Mouse (Mus musculus) layer of hippocampus, postnatal 36 days (tissue): ENCODE data around the gene Khdrbs2. TPM values are rescaled to one million over a fixed set of nuclear protein-coding genes. Genes with fewer than 3 reads are reported as not detected.

Experiments
- DNase-seq, 2 experiments: peaks; one replicate each; pipeline ENCODE4 v3.0.0; 2022
- total RNA-seq, 2 experiments: library from RNA; stranded (reverse); gene quantifications; 2 replicates each; pipeline ENCODE4 v1.2.3; 2021

The Khdrbs2 gene
- total RNA-seq = 10 to 100 TPM; 16.8 to 17.5 TPM

GRCm38 (mm10) chr1:32172506-32173239 lies at the start of gene Khdrbs2:
Gene Khdrbs2, plus strand, starts transcription at chr1:32172714.
- DNase-seq = peak; percentile 93

- DNase-seq = peak in 1 of 2 experiments; percentile 5
Measured at GRCm38 (mm10) chr1:32174566-32174965, 2.1 kb downstream of the Khdrbs2 start.

GRCm38 (mm10) chr1:32199664-32200260 lies 27.2 kb downstream of the Khdrbs2 start:
- DNase-seq = no peak

DNA sequence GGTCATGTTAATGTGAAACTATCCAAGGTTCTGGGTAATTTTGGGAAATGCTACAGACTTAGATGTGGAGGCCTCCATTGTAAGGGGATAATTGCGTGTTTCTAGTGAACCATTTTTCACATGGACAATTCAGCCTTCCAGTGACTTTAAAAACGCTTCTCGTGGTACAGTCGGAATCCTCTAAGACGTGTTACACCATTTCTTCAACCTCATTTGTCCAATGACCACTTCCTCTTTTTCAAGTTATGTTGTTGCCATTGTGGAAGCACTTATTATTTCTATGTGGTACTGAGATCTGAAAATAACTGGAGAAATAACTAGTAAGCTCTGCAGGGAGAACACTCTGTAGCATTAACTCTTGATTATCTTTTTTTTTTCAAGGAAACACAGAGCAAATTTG lies 75.9 kb downstream of the Khdrbs2 start:
- DNase-seq = no peak

DNA sequence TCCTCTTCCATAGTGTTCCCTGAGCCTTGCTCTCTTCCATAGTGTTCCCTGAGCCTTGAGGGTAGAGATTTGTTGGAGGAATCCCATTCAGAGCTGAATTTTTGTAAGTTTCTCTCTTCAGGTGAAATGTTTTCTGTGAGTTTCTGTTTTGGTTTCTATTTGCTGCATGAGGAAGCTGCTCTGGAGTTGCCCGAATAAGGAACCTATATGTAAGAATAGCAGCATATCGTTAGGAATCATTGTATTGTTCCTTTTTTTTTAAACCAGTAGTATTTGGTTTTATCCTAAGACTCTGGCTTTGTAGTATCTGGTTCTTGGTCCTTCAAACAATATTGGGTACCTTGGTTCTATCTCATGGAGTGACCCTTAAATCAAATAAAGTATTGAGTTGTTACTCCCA lies 77.1 kb downstream of the Khdrbs2 start:
- DNase-seq = no peak

DNA sequence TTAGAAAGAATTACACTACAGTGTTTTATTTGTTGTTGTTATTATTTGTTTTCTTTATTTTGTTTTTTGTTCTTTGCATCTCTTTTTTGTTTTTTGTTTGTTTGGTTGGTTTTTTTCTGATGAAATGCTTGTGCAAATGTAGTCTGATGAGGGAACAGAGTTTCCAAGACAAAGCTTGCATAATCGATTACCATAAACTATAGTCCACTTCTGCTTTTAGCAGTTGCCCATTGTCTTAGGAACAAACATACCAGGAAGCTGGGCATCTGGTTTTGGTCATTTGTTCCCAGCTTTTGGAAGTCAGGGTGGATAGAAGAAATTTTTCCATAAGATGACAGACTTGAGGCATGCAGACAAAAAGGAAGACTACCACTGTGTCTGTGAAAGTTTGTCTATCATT lies 77.8 kb downstream of the Khdrbs2 start:
- DNase-seq = no peak

GRCm38 (mm10) chr1:32258942-32259341 lies 86.4 kb downstream of the Khdrbs2 start:
- no peak for DNase-seq

- DNase-seq = no peak
Measured at GRCm38 (mm10) chr1:32270519-32270918, 98.0 kb downstream of the Khdrbs2 start.

DNA sequence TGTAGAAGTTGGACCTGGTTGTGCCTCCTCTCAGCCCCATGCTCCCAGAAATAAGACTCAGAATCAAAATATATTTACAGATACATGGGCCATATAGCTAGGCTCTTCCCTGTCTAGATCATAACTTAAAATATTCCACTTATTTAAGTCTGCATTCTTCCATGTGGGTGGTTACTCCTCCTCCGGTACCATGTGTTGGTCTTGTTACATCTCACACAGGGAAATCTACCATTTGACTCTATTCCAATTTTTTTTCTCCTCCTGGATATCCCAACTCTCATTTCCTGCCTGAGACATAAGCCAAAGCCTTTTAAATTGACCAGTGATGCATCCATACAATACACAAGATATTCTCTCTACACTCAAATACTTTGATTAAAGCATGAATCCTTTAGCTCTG lies 122.2 kb downstream of the Khdrbs2 start:
- DNase-seq = no peak

DNA sequence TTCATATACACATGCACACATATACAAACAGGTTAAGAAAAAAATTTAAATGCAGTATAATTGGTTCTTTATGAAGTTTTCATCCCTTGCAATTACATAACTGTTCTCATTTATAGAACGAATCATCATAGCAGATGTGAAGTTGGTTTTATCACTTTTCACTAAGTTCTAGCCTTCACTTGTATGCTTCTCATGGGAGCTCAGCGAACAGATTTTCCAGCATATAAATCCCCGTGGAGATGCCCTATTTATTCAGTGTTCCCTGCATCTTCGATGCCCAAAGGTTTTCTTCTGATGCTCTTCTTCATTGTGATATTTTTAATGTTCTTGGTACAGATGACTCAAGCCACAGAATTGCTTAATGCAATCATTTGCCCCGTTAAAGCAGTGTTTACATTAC lies 128.9 kb downstream of the Khdrbs2 start:
- no peak for DNase-seq

GRCm38 (mm10) chr1:32309074-32309473 lies 136.6 kb downstream of the Khdrbs2 start:
- DNase-seq = no peak

DNA sequence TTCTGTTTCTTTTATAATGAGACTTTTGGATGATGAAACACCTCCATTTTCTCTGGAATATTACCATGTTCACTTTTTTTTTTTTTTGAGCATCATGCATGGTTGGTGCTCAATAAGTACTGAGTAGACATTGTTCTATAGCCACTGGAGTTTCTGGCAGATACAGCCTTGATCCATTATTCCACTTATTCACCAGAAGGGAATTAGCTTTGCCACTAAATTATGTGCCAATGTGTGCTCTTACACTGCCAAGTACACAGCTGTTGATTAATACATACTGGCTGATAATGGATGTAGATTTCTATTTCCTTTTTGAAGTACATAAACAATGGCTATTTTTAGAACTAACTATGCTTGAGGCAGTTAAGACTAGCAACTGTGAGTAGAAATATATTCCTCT lies 137.1 kb downstream of the Khdrbs2 start:
- no peak for DNase-seq

GRCm38 (mm10) chr1:32339108-32339507 lies 166.6 kb downstream of the Khdrbs2 start:
- DNase-seq = no peak

- no peak for DNase-seq
Measured at GRCm38 (mm10) chr1:32347538-32347937, 175.0 kb downstream of the Khdrbs2 start.

- DNase-seq = no peak
Measured at GRCm38 (mm10) chr1:32352076-32352475, 179.6 kb downstream of the Khdrbs2 start.

- DNase-seq = no peak
Measured at GRCm38 (mm10) chr1:32363539-32363938, 191.0 kb downstream of the Khdrbs2 start.

- peak; percentile 56 to 62 for DNase-seq
Measured at GRCm38 (mm10) chr1:32397553-32397952, 225.0 kb downstream of the Khdrbs2 start.

DNA sequence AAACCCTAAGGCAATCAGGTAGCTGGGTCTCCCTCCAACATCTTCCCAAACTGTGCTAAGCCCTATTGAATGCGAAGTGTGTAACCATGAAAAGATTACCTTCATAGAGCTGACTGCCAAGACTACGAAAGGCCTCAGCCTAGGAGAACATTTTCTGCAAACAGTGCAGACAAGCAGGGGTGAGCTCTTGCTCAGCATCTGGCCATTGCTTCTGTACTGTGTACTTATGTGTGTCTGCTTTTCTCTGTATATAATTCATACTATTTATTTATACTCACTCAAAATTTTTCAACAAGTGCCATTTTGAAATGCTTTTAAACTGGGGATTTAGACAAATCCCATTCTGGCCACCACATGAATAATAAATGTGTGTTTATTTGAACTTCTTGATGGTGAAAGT lies 235.1 kb downstream of the Khdrbs2 start:
- DNase-seq = no peak

DNA sequence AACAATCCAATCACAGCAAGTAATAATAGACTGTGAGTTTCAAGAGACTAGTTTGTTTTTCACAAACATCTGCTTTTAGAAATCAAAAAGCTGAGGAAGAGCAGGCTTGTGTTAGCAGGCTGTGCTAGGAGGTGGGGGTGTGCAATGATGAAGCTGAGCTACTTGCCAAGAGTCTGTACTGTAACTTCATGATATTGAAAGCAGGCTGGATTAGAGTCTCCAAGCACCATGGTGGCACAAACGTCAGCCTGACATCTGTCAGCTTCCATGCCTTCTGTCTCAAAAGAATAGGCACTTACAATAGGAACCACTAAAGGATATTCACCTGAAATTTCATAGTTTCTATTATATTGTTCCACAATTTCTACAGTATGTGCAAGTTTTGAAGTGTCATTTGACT lies 255.9 kb downstream of the Khdrbs2 start:
- DNase-seq = peak; percentile 31 to 35

GRCm38 (mm10) chr1:32429493-32429892 lies 257.0 kb downstream of the Khdrbs2 start:
- DNase-seq = no peak

DNA sequence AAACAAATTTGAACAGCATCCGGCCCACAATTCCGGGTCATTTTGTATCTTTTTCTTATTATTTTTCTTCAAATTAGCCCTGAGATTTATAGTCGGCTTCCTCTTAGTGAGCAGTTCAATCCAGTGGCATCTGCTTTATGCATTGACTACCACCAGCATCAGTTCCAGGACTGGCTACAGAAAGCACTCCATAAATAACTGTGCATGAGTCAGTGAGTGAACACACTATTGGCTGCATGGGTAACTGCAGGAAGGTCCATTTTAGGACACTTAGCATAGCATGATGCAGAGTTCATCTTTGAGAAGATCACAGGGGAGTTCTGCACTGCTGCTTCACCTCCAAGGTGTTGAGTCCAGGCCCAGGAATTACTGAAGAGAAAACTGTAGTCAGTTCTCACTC lies 258.0 kb downstream of the Khdrbs2 start:
- no peak for DNase-seq

- DNase-seq = no peak
Measured at GRCm38 (mm10) chr1:32433118-32433517, 260.6 kb downstream of the Khdrbs2 start.

- no peak for DNase-seq
Measured at GRCm38 (mm10) chr1:32443927-32444326, 271.4 kb downstream of the Khdrbs2 start.

- DNase-seq = no peak
Measured at GRCm38 (mm10) chr1:32463103-32463516, 290.6 kb downstream of the Khdrbs2 start.
